Comparison of ENCODE assay signal across 10 mouse cellular contexts in the genomic region with DNA sequence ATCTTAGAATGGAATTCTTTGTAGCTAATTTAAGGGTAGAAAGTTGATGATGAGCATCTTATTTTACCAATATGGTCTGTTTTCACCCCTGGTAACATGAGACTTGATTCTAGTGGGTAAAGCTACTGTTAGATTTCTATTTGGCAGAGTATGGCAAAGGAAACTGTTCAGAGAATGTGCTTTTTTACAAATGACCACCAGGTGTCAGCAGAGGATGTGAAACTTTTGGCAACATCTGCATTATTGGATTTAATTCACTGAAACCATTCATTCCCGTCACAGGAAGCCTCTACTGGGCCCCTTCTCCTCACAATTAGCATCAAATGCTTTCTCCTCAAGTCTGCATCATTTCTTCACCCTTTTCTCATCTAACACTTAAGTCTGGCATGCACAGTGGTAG.
A peak's percentile ranks its signal among the peaks of the same experiment; 100 is the strongest.
DNase-seq lines count a peak whose midpoint lies in the region; ATAC-seq lines count a peak whose summit lies in the region.
"Had no signal": no experiment of that assay in that cellular context is flagged by ENCODE, and none has a peak within 500 bp of the region (broad histone marks: within the 10 kb centered on the region; RNA-seq: fewer than 3 reads in every experiment).

No protein-coding gene starts in this region.

- no peaks in the 10 kb centered on the region for H3K36me3 ChIP-seq in hindbrain, embryonic 11.5 days (ENCODE audit: control insufficient read depth, insufficient read depth, low read length)
- no peaks in the 10 kb centered on the region for H3K36me3 ChIP-seq in hindbrain, embryonic 13.5 days
- H3K36me3 ChIP-seq in neural tube, embryonic 15.5 days, result no peaks in the 10 kb centered on the region
- H3K36me3 ChIP-seq: embryonic facial prominence, embryonic 13.5 days; limb, embryonic 12.5 days had no signal

- H3K9ac ChIP-seq in hindbrain, embryonic 11.5 days (ENCODE audit: low read depth, low read length), result no peak overlapping the region
- no peak overlapping the region for H3K9ac ChIP-seq in hindbrain, embryonic 13.5 days
- H3K9ac ChIP-seq in neural tube, embryonic 15.5 days (replicated peaks), result no peak overlapping the region
- H3K9ac ChIP-seq: embryonic facial prominence, embryonic 13.5 days; limb, embryonic 12.5 days had no signal

- H3K9me3 ChIP-seq in hindbrain, embryonic 11.5 days (ENCODE audit: control insufficient read depth, low read length), result no peaks in the 10 kb centered on the region
- no peaks in the 10 kb centered on the region for H3K9me3 ChIP-seq in hindbrain, embryonic 13.5 days
- no peaks in the 10 kb centered on the region for H3K9me3 ChIP-seq in neural tube, embryonic 15.5 days (replicated peaks)
- H3K9me3 ChIP-seq: embryonic facial prominence, embryonic 13.5 days; limb, embryonic 12.5 days had no signal

- no peak overlapping the region for H3K4me2 ChIP-seq in hindbrain, embryonic 11.5 days (replicated peaks; ENCODE audit: low read depth, low read length)
- no peak overlapping the region for H3K4me2 ChIP-seq in hindbrain, embryonic 13.5 days
- H3K4me2 ChIP-seq in neural tube, embryonic 15.5 days, result no peak overlapping the region
- H3K4me2 ChIP-seq: embryonic facial prominence, embryonic 13.5 days; limb, embryonic 12.5 days had no signal

- H3K27me3 ChIP-seq in hindbrain, embryonic 11.5 days (ENCODE audit: control insufficient read depth, insufficient read depth, low read length), result no peaks in the 10 kb centered on the region
- H3K27me3 ChIP-seq in hindbrain, embryonic 13.5 days, result no peaks in the 10 kb centered on the region
- no peaks in the 10 kb centered on the region for H3K27me3 ChIP-seq in neural tube, embryonic 15.5 days (replicated peaks)
- H3K27me3 ChIP-seq: embryonic facial prominence, embryonic 13.5 days; limb, embryonic 12.5 days had no signal

- peak; percentile 62 for DNase-seq in hindbrain, embryonic 11.5 days (ENCODE audit: low spot score)
- peak; percentile 5 for DNase-seq in thymus, postnatal 14 days
- no peak for DNase-seq in thymus, postnatal 4 days
- DNase-seq in embryo, embryonic 9.5 days (ENCODE audit: extremely low spot score), result peak; percentile 14
- DNase-seq in skeletal muscle tissue, adult 2 months (ENCODE audit: low read depth, low spot score), result peak; percentile 2
- DNase-seq in spleen, adult 18-20 months, result no peak

- ATAC-seq in hindbrain, embryonic 11.5 days (ENCODE audit: low FRiP score), result no peak
- ATAC-seq in hindbrain, embryonic 13.5 days (ENCODE audit: low FRiP score), result no peak
- ATAC-seq in neural tube, embryonic 15.5 days (ENCODE audit: low FRiP score), result no peak

- H3K4me1 ChIP-seq in hindbrain, embryonic 11.5 days (replicated peaks; ENCODE audit: control insufficient read depth, insufficient read depth, low read length), result no peaks in the 10 kb centered on the region
- H3K4me1 ChIP-seq in hindbrain, embryonic 13.5 days (replicated peaks), result 0 out of 2 replicates have a peak, but pooled peaks cover 3% of the 10 kb centered on the region
- peaks cover 5% of the 10 kb centered on the region; the same call in 1 of the 2 replicates for H3K4me1 ChIP-seq in neural tube, embryonic 15.5 days
- H3K4me1 ChIP-seq: limb, embryonic 12.5 days had no signal

- no peak overlapping the region for H3K27ac ChIP-seq in hindbrain, embryonic 11.5 days (ENCODE audit: low read depth, low read length)
- H3K27ac ChIP-seq in hindbrain, embryonic 13.5 days, result no peak overlapping the region
- no peak overlapping the region for H3K27ac ChIP-seq in neural tube, embryonic 15.5 days (replicated peaks)
- H3K27ac ChIP-seq: embryonic facial prominence, embryonic 13.5 days; limb, embryonic 12.5 days had no signal

- WGBS in hindbrain, embryonic 11.5 days, result 23% methylated on average over 1 of the region's 1 CpGs
- WGBS in hindbrain, embryonic 13.5 days, result 15% methylated on average over 1 of the region's 1 CpGs
- WGBS in neural tube, embryonic 15.5 days, result 19% methylated on average over 1 of the region's 1 CpGs

- H3K4me3 ChIP-seq in hindbrain, embryonic 11.5 days (ENCODE audit: low read depth, low read length), result no peak overlapping the region
- no peak overlapping the region for H3K4me3 ChIP-seq in hindbrain, embryonic 13.5 days
- no peak overlapping the region for H3K4me3 ChIP-seq in neural tube, embryonic 15.5 days (replicated peaks)
- H3K4me3 ChIP-seq: embryonic facial prominence, embryonic 13.5 days; limb, embryonic 12.5 days had no signal

Comparison
In these comparisons a context has a peak if more than half of its experiments do, and no peak if none do; other contexts are left out.
1. DNase-seq: peak in hindbrain, embryonic 11.5 days (single experiment), thymus, postnatal 14 days (single experiment), embryo, embryonic 9.5 days (single experiment) and skeletal muscle tissue, adult 2 months (single experiment); none in thymus, postnatal 4 days (single experiment) and spleen, adult 18-20 months (0 of 2).